Mouse (Mus musculus) liver, embryonic 11.5 days (tissue): ENCODE measurements at regions not wholly inside any gene's neighbourhood (a gene's known extent, or its start where the extent isn't known, plus 50 kb on each side); places are given as distances from the start of the nearest gene placed in this dataset.
A peak's percentile ranks its signal among the peaks of the same experiment; 100 is the strongest.

Experiments used
- ATAC-seq: fragments of 200-750 bp; cut with Nextera tagmentation; replicated peaks from 2 replicates; pipeline ENCODE4 v1.8.0; 2017; ENCODE audit warnings: moderate number of reproducible peaks, mild to moderate bottlenecking, moderate TSS enrichment, moderate library complexity; ENCODE audit not compliant: low FRiP score
- DNase-seq: peaks from one replicate; pipeline ENCODE4 v3.0.0-alpha.2; 2017; ENCODE audit warnings: low spot score
- H3K27ac ChIP-seq: fragments of 300-500 bp; sonication (generic); 2 replicates; pipeline ENCODE4 v1.5.1; 2014; ENCODE audit warnings: mild to moderate bottlenecking, low read depth, low read length, control low read depth
- H3K27me3 ChIP-seq: fragments of 300-500 bp; sonication (generic); replicated peaks from 2 replicates; pipeline ENCODE4 v1.6.1; 2014; ENCODE audit warnings: low read length, mixed read lengths; ENCODE audit not compliant: control insufficient read depth, insufficient read depth
- H3K36me3 ChIP-seq: fragments of 300-500 bp; sonication (generic); 2 replicates; pipeline ENCODE4 v1.6.1; 2014; ENCODE audit warnings: mild to moderate bottlenecking, low read length, moderate library complexity, mixed read lengths; ENCODE audit not compliant: control insufficient read depth, insufficient read depth
- H3K4me1 ChIP-seq: fragments of 300-500 bp; sonication (generic); replicated peaks from 2 replicates; pipeline ENCODE4 v1.6.1; 2014; ENCODE audit warnings: low read length, mixed read lengths; ENCODE audit not compliant: control insufficient read depth, insufficient read depth
- H3K4me2 ChIP-seq: fragments of 300-500 bp; sonication (generic); 2 replicates; pipeline ENCODE4 v1.6.1; 2014; ENCODE audit warnings: mild to moderate bottlenecking, control low read depth, moderate library complexity
- H3K4me3 ChIP-seq: fragments of 300-500 bp; sonication (generic); 2 replicates; pipeline ENCODE4 v1.5.1; 2014; ENCODE audit warnings: low read depth, low read length, control low read depth
- H3K9ac ChIP-seq: fragments of 300-500 bp; sonication (generic); 2 replicates; pipeline ENCODE4 v1.6.1; 2014; ENCODE audit warnings: low read depth, low read length, control low read depth
- H3K9me3 ChIP-seq: fragments of 300-500 bp; sonication (generic); 2 replicates; pipeline ENCODE4 v1.6.1; 2016; ENCODE audit warnings: low read length, inconsistent platforms, mixed read lengths; ENCODE audit not compliant: control insufficient read depth
- WGBS: fragments of 180-500 bp; shearing (Covaris S2); extraction: QIAGEN DNeasy Blood & Tissue Kit; methylation state at CpG from one replicate; pipeline ENCODE4 v1.1.7; 2014; 5-methylcytosine and 5-hydroxymethylcytosine counted together

- WGBS: 80% methylated on average over 5 of the region's 5 CpGs
- no peak overlapping the region for H3K27ac ChIP-seq
- no peaks in the 10 kb centered on the region for H3K27me3 ChIP-seq
- H3K4me2 ChIP-seq: no peak overlapping the region
- DNase-seq (no peak), ATAC-seq (no peak)
- H3K4me1 ChIP-seq: no peaks in the 10 kb centered on the region
- H3K9ac ChIP-seq: no peak overlapping the region
- H3K36me3 ChIP-seq: no peaks in the 10 kb centered on the region
- H3K9me3 ChIP-seq: no peaks in the 10 kb centered on the region
- H3K4me3 ChIP-seq: no peak overlapping the region
Observed at GRCm38 (mm10) chr3:38585509-38585908, 100.9 kb upstream of the Ankrd50 start.

- Histone ChIP-seq H3K4me2 (no peak overlapping the region), H3K27me3 (no peaks in the 10 kb centered on the region), H3K4me3 (no peak overlapping the region), H3K9ac (no peak overlapping the region), H3K4me1 (no peaks in the 10 kb centered on the region), H3K27ac (no peak overlapping the region), H3K36me3 (no peaks in the 10 kb centered on the region), H3K9me3 (no peaks in the 10 kb centered on the region)
- 47% methylated on average over 1 of the region's 1 CpGs for WGBS
- ATAC-seq (no peak), DNase-seq (no peak)
Observed at GRCm38 (mm10) chr3:38579781-38580180, 95.1 kb upstream of the Ankrd50 start.

- no peaks in the 10 kb centered on the region for H3K27me3 ChIP-seq
- WGBS: 57% methylated on average over 5 of the region's 5 CpGs
- no peaks in the 10 kb centered on the region for H3K36me3 ChIP-seq
- no peak overlapping the region for H3K27ac ChIP-seq
- peaks cover 3% of the 10 kb centered on the region; the same call in 1 of the 2 replicates for H3K4me1 ChIP-seq
- ATAC-seq (no peak), DNase-seq (no peak)
- H3K9ac ChIP-seq: no peak overlapping the region
- no peaks in the 10 kb centered on the region for H3K9me3 ChIP-seq
- H3K4me3 ChIP-seq: no peak overlapping the region
- no peak overlapping the region for H3K4me2 ChIP-seq
Observed at GRCm38 (mm10) chr3:38577890-38578628, 93.4 kb upstream of the Ankrd50 start.

GRCm38 (mm10) chr3:38573594-38573993 lies 89.0 kb upstream of the Ankrd50 start:
- no peaks in the 10 kb centered on the region for H3K36me3 ChIP-seq
- H3K4me1 ChIP-seq: peaks cover 3% of the 10 kb centered on the region; the same call in 1 of the 2 replicates
- H3K9me3 ChIP-seq: no peaks in the 10 kb centered on the region
- no peak overlapping the region for H3K4me2 ChIP-seq
- no peak overlapping the region for H3K4me3 ChIP-seq
- ATAC-seq (peak; percentile 61; the same call in 1 of the 2 replicates), DNase-seq (no peak)
- H3K27ac ChIP-seq: no peak overlapping the region
- H3K9ac ChIP-seq: no peak overlapping the region
- H3K27me3 ChIP-seq: no peaks in the 10 kb centered on the region
- WGBS: 67% methylated on average over 5 of the region's 5 CpGs

- peaks cover 3% of the 10 kb centered on the region; the same call in 1 of the 2 replicates for H3K4me1 ChIP-seq
- no peak overlapping the region for H3K27ac ChIP-seq
- DNase-seq (no peak), ATAC-seq (no peak)
- H3K4me3 ChIP-seq: no peak overlapping the region
- H3K4me2 ChIP-seq: no peak overlapping the region
- WGBS: 64% methylated on average over 3 of the region's 3 CpGs
- H3K9ac ChIP-seq: no peak overlapping the region
- no peaks in the 10 kb centered on the region for H3K27me3 ChIP-seq
- H3K9me3 ChIP-seq: no peaks in the 10 kb centered on the region
- H3K36me3 ChIP-seq: no peaks in the 10 kb centered on the region
Observed at GRCm38 (mm10) chr3:38572159-38572558, 87.5 kb upstream of the Ankrd50 start.

- 76% methylated on average over 4 of the region's 4 CpGs for WGBS
- ATAC-seq (no peak), DNase-seq (no peak)
- Histone ChIP-seq H3K4me3 (no peak overlapping the region), H3K4me2 (no peak overlapping the region), H3K4me1 (peaks cover 3% of the 10 kb centered on the region; the same call in 1 of the 2 replicates), H3K27me3 (no peaks in the 10 kb centered on the region), H3K9me3 (no peaks in the 10 kb centered on the region), H3K27ac (no peak overlapping the region), H3K36me3 (no peaks in the 10 kb centered on the region), H3K9ac (no peak overlapping the region)
Observed at GRCm38 (mm10) chr3:38571224-38571623, 86.6 kb upstream of the Ankrd50 start.

GRCm38 (mm10) chr3:38569001-38569400 lies 84.4 kb upstream of the Ankrd50 start:
- Histone ChIP-seq H3K9me3 (no peaks in the 10 kb centered on the region), H3K9ac (no peak overlapping the region), H3K27me3 (no peaks in the 10 kb centered on the region), H3K4me3 (no peak overlapping the region), H3K4me1 (peaks cover 3% of the 10 kb centered on the region; the same call in 1 of the 2 replicates), H3K27ac (no peak overlapping the region), H3K36me3 (no peaks in the 10 kb centered on the region), H3K4me2 (no peak overlapping the region)
- no peak for DNase-seq
- no peak for ATAC-seq
- 62% methylated on average over 6 of the region's 6 CpGs for WGBS

GRCm38 (mm10) chr3:38568596-38568975 lies 83.9 kb upstream of the Ankrd50 start:
- H3K4me3 ChIP-seq: no peak overlapping the region
- H3K27ac ChIP-seq: no peak overlapping the region
- ATAC-seq: no peak
- 38% methylated on average over 2 of the region's 2 CpGs for WGBS
- no peak overlapping the region for H3K9ac ChIP-seq
- no peak overlapping the region for H3K4me2 ChIP-seq
- H3K4me1 ChIP-seq: 0 out of 2 replicates have a peak, but pooled peaks cover under 1% of the 10 kb centered on the region
- no peak for DNase-seq
- H3K9me3 ChIP-seq: no peaks in the 10 kb centered on the region
- no peaks in the 10 kb centered on the region for H3K36me3 ChIP-seq
- H3K27me3 ChIP-seq: no peaks in the 10 kb centered on the region

GRCm38 (mm10) chr3:38567946-38568595 lies 83.4 kb upstream of the Ankrd50 start:
- H3K27ac ChIP-seq: no peak overlapping the region
- no peak overlapping the region for H3K9ac ChIP-seq
- no peaks in the 10 kb centered on the region for H3K27me3 ChIP-seq
- no peaks in the 10 kb centered on the region for H3K9me3 ChIP-seq
- no peak overlapping the region for H3K4me3 ChIP-seq
- H3K4me1 ChIP-seq: no peaks in the 10 kb centered on the region
- H3K4me2 ChIP-seq: no peak overlapping the region
- ATAC-seq (no peak), DNase-seq (no peak)
- 68% methylated on average over 8 of the region's 8 CpGs for WGBS
- H3K36me3 ChIP-seq: no peaks in the 10 kb centered on the region
